Mouse (Mus musculus) adrenal gland, postnatal 10 days (tissue): ENCODE data around the gene Ift140. TPM values are rescaled to one million over a fixed set of nuclear protein-coding genes. Genes with fewer than 3 reads are reported as not detected.

Experiments used
- DNase-seq: peaks from one replicate; pipeline ENCODE4 v3.0.0; 2021; ENCODE audit warnings: mixed read lengths
- total RNA-seq, 2 experiments: library from RNA; stranded (reverse); gene quantifications; 2 replicates each; pipeline ENCODE4 v1.2.3; 2021

Gene Ift140
- total RNA-seq, 2 experiments from 2014 or later = 25.0 to 28.2 TPM

GRCm38 (mm10) chr17:25076906-25077305 lies 61.0 kb downstream of the Ift140 start:
- DNase-seq = no peak

- DNase-seq = peak; percentile 86
These were observed 62.0 kb downstream of the Ift140 start for GRCm38 (mm10) chr17:25077771-25078372.

GRCm38 (mm10) chr17:25080210-25080609 lies 64.3 kb downstream of the Ift140 start:
- no peak for DNase-seq

GRCm38 (mm10) chr17:25080960-25081381 lies 65.1 kb downstream of the Ift140 start:
- peak; percentile 48 for DNase-seq

GRCm38 (mm10) chr17:25082081-25082847 lies 66.4 kb downstream of the Ift140 start:
- DNase-seq = no peak

GRCm38 (mm10) chr17:25082887-25083286 lies 67.0 kb downstream of the Ift140 start:
- DNase-seq = no peak

GRCm38 (mm10) chr17:25083444-25083931 lies 67.6 kb downstream of the Ift140 start, which contains the start of gene Tmem204:
Gene Tmem204 (minus strand): TSS chr17:25083591.
- DNase-seq = peak; percentile 52

- peak; percentile 34 for DNase-seq
These were observed 69.0 kb downstream of the Ift140 start for GRCm38 (mm10) chr17:25084835-25085385.

- DNase-seq = no peak
These were observed 70.8 kb downstream of the Ift140 start for GRCm38 (mm10) chr17:25086724-25087123.

- DNase-seq = no peak
These were observed 73.3 kb downstream of the Ift140 start for GRCm38 (mm10) chr17:25089158-25089557.

- no peak for DNase-seq
These were observed 74.6 kb downstream of the Ift140 start for GRCm38 (mm10) chr17:25090450-25090849.

GRCm38 (mm10) chr17:25096221-25096620 lies 80.3 kb downstream of the Ift140 start:
- DNase-seq = no peak

GRCm38 (mm10) chr17:25100052-25100451 lies 84.2 kb downstream of the Ift140 start:
- no peak for DNase-seq

- no peak for DNase-seq
These were observed 85.5 kb downstream of the Ift140 start for GRCm38 (mm10) chr17:25101338-25101737.

GRCm38 (mm10) chr17:25107786-25108185 lies 91.9 kb downstream of the Ift140 start:
- DNase-seq = no peak

GRCm38 (mm10) chr17:25109578-25109977 lies 93.7 kb downstream of the Ift140 start:
- peak; percentile 68 for DNase-seq

GRCm38 (mm10) chr17:25110590-25110989 lies 94.7 kb downstream of the Ift140 start:
- no peak for DNase-seq

- no peak for DNase-seq
These were observed 95.3 kb downstream of the Ift140 start for GRCm38 (mm10) chr17:25111220-25111619.

GRCm38 (mm10) chr17:25111739-25112422 lies 96.0 kb downstream of the Ift140 start:
- peak; percentile 77 for DNase-seq

GRCm38 (mm10) chr17:25112423-25112810 lies 96.5 kb downstream of the Ift140 start:
- no peak for DNase-seq

GRCm38 (mm10) chr17:25114908-25115645 lies 99.2 kb downstream of the Ift140 start:
- no peak for DNase-seq
